Mouse (Mus musculus) right cerebral cortex, postnatal 14 days (tissue): Measurements from ENCODE around the gene Mag.
A peak's percentile ranks its signal among the peaks of the same experiment; 100 is the strongest.
"Not testable (repeated sequence)": the region's sequence is repeated elsewhere in the genome, so short reads cannot be mapped to it uniquely, and the experiment has no call there.

Experiments used
- DNase-seq: peaks from one replicate; pipeline ENCODE4 v3.0.0; 2022

Gene Mag

DNA sequence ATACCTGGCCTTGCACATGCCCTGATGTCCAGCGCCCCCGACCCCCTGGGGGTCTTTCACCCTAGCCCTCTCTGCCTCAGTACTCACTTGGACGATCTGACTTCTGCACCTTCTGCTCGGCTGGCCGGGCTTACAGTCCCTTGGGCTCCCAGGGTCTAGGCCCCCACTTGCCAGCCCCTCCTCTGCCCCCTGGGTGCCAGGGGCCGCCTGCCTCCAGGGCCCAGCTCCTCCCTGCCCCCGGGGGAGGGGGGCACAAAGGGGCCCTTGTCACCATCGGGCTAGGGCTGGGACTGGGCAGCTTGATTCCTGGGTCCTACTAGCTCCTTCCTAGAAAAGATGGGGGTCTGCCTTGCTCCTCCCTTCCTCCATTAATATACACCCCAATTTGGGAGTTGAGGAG lies at the start of gene Mag:
Gene Mag, minus strand, starts transcription at position 142 of the 400 bp plus-strand sequence.
- no peak for DNase-seq

DNA sequence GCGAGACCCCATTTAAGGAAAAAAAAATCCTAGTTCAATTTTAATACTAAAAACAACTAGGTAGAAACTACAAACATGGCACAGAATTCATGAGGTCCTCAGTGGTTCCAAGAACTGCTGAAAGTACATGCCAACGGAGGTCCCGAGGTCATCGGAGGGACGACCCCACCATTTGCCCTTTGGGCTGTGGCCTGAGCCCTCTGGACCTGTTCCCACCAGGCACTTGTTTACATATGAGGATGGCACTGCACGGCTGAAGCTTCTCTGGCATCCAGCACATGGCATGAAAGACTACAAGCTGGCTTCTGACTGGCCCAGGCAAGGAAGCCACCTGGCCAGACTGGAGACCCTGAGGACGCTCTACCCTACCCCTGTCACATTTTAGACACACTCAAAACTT lies 49.7 kb upstream of the Mag start:
- no peak for DNase-seq

DNA sequence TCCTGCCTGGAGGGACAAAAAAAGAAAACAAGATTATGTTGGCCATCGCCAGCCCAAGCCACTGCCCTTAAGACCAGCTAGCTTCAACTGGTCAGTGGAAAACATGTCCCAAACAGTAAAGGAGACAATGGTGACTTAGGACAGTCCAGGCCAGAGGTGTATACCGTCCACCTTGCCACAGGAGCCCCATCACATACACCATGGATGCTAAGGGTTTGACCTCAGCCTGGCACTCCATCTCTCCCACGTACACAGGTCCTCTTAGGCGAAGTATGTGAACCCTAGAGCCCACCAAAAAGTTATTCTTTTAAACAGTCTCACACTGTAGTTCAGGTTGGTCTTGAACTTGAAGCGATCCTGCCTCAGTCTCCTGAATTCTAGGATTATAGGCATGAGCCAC lies 48.2 kb upstream of the Mag start:
- no peak for DNase-seq

DNA sequence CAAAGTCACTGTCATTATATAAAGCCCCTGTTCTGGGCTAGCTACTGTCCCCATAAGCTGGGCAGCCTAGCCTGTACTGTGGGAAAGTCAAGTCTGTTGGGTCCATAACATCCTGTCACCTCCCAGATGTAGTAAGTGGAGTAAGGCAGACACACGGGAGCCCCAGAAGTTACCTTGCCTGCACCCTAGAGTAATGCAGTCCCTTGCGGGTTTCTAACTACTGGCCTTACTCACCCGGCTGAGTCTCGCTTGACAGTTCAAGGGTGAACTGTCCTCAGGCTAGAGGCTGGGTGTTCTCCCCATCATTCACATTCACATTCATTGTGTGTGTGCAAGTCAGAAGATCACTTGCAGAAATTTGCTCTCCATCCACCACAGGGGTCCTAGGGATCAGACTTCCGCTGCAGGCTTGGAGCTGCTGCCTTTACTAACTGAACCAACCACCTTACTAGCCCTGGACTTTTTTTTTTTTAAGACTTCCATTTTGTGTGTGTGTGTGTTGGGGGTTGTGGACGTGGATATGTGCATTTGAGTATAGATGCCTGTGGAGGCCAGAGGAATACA lies 45.2 kb upstream of the Mag start:
- no peak for DNase-seq

DNA sequence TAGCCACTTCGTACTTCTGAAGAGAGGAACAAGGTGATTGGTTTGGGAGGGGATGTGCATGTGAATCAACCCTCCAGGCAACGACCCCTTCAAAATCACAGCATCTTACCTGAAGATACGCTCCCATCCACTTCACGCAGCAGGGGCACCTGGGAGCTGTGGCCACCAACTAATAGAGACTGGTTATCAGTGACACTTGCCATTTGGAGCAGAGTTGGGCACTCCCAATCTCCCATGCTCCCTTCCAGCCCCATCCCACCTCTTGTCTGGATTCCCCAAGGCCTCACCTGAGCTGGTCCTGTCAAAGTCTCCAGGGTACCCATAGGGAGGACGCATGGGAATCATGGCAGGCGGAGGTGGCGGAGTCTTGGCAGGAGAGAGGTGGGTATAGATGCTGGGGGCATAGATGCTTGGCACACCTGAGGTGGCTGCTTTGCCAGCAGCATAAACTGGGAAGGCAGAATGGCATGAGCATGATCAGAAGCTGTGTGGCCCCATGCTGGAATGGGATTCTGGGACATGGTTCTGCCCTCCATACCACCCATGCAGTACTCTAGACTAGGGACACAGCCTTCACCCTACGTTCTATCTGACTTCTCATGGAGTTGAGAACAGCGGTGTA lies 44.3 kb upstream of the Mag start:
- DNase-seq = no peak

DNA sequence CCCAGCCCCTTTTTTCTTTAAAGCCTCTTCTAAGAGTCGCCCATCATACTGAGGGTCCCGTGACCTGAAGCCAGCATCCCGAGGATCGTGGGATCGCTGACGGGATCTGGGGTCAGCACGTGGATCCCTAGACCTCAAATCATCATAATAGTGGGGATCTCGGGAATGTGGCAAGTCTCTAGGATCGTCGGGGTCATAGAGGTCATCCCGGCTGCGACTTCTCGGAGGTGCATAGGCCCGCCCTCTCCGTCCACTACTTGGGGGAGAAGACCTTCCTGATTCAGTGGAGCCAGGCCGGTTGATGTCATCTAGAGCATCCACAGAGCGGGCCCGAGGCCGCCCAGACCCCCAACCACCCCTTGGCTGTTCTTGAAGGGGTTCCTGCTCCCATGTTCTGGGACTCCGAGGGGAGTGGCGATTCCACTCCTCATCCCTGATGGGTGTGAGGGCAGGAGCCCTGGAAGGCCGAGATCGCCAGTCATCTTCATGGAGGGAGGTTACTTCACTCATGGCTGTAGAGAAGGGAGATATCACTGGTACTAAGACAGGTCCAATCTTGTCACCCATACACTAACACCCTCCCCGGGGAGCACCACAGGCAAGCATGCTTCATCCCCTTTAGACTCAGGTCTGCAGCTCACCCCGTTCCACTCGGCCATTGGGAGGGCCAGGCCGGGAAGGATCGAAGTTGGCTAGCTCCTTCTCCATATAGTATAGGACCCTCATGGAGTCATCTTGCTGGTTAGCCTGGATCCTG lies 43.6 kb upstream of the Mag start:
- DNase-seq = no peak

DNA sequence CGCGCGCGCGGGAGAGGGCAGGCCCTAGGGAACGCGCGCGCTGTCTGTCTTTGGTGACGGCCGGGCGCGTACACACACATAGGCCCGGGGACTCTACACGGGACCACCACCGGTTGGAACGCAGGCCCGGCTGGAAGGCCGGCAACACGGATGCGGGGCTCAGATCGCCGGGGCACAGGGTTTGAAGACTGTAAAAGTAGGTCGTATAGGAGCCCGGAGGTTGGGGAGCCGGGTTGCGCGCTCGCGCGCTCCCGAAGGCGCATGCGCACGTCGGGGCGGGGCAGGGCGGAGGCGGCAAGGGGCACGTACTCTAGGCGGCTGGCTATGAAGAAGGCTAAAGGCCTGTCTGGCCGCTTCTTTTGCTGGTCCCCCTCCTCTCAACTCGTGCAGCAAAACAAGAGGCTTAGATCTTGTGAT lies 42.7 kb upstream of the Mag start:
- peak; percentile 83 for DNase-seq

DNA sequence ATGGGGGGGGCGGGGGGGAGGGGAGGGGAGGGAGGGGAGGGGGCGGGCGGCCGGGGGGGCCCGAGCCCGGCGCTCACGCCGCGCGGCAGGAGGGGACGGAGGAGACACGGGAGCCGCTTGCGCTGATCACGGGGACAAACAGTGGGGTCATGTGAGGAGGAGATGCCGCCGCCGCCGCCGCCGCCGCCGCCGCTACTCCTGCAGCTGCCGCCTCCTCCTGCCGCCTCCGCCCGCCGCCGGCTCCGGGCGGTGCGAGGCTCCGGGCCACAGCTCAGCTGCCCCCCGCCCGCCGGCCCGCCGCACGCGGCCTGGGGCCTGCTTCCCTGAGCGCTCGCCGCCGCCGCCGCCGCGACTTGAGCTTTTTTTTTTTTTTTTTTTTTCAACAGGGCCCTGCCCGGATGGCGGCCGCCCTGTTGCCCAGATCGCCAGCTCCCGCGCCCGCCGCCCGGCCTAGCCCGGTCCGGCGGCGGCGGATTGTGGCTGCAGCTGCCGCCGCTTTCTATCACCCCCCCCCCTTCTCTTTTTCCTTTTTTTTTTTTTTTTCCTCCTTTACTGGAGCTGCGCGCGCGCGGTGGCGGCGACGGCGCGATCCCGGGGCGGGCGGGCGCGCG lies 42.2 kb upstream of the Mag start, which contains the start of gene Usf2:
Gene Usf2, minus strand, starts transcription at position 48 of the 611 bp plus-strand sequence.
- peak; percentile 88 for DNase-seq

DNA sequence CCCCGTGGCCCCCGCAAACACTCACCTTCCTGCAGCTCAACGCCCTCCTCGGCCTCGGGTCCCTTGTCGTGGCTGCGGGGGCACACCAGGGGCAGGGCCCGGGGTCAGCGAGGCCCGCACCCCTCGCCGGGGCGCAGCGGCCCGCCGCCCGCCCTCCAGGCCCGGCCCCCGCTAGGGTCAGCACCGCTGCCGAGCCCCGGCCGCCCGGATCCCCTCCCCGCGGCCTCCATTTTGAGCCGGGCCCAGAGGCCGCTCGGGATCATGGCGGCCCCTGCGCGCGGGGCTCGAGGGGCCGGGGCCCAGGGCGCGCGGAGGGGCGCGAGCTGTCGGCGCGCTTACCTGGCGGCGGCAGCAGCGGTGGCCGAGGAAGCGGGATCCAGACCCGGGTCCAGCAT lies 41.7 kb upstream of the Mag start:
- no peak for DNase-seq

DNA sequence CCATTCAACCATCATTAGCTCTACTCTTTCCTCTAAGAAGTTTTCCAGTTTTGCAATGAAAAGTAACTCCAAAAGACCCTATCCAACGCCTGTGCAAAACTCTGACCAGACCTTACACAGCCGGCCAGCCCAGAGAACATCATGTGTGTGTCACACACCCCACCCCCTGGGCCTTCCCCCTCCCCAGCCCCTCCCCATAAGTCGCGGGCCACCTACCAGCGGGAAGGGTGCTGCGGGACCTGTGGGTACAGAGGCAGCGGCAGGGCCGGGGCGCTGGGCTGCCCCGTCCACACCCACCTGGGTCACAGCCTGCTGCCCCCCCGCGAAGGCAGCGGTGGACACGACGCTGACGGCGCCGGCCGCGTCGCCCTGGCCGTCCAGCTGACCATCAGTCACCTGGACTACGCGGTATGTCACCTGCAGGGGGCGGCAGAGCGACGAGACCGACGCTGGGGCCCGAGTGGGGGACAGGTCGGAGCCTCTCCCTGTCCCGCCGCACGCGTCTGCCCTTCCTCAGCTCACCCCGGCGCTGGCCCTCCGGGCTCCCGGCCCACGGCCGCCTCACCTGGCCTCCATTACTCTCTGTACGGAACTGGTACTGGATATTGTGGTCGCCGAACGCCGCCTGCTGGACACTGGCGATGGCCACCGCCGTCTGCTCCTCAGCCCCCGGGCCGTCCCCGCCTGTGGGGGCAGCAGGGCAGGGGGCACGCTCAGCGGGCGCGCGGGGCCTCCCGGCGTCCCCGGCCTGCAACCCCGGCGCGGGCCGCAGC lies 41.1 kb upstream of the Mag start:
- DNase-seq = peak; percentile 83

DNA sequence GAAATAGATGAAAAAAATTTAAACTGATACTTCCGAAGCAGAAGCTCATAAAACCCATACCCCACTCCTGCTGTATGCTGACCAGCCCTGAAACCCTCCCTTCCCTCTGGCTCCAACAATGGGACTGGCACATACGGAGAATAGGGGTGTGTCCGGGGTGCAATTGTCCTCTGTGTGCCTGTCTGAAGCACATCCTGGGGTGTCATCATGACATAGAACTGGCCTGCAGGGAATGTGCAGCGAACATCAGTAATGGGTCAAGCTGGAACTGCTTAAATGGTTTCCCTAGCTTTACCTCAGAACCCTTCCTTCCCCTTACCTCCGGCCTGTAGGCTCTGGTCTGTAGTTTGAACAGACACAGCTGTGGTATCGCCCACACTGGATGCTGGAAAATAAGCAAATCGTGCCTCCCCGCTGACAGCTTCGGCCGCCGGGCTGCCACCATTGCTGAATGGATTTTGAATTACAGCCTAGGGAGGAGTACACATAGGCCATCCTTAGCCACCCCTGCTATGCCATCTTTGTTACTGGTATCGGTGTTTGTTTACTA lies 40.4 kb upstream of the Mag start:
- no peak for DNase-seq

DNA sequence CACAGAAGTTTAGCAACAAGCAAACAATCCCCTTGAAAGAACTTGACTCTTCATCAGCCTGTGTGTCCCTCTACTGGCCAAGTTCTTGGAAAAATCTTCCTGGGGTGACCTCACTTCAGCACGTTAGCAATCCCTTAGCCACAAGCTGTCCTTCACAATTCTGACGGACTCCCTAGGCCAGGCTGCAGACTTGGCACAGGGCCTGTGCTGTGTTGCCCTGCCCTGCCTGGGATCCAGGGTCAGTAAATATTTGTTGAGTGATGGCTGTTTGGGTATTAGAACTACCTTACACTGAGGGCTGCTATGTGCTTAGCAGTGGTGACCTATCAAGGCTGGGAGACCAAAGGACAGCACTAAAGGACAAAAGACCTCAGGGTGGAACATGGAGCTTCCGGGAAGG lies 39.4 kb upstream of the Mag start:
- no peak for DNase-seq

DNA sequence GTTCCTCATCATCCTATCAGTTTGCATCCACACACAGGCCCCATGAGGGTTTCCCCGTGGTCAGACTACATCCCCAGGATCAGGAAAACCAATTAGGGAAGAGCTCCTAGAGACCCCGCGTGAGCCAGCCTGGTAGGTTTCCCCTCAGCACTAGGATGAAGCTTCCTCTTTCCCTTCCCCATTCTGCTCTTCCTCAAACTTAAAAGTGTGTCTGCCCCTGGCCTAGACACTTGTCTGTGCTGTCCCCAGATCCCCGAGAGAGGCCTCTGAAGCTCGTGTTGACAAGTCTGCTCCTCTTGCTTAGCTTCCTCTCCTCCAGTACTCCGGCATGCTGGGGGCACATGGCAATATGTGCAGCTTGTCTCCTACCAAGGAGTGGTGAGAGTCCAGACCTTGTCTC lies 38.8 kb upstream of the Mag start:
- no peak for DNase-seq

DNA sequence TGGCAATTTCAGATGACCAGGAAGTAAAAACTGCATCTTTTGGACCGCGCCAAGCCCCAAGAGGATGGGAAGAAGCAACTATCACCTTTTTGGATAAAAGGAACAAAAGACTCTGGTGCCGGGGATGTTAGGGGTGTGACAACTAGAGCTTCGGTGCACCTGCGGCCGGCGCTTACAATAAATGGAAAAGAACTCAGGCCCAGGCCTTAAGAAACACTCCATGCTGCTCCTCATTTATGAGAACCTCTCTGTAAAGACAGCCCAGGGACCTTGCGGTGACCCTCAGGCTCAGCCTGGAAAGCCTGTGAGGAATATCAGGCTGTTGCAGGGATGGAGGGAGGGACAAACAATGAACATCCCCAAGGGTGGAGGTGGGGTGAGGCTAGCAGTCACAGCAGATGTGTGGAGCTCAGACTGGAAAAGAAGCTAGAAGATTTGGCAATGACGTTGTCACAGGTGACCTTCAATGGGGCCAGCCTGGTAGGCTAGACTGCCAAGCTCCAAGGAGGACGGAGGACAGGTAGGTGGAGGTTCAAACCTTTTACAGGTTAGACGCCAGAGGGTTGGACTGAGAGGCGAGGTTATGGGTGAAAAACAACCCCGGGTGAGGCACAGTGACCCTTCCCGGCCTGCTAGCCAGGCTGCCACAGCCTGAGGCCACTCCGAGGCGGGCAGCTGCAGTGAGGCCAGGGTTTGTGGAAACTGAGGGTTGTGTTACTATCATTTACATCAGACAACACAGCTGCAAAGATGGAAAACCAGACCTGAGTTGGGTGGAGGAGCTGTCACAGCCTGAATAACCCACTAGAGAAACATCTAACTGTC lies 38.0 kb upstream of the Mag start:
- DNase-seq = no peak

DNA sequence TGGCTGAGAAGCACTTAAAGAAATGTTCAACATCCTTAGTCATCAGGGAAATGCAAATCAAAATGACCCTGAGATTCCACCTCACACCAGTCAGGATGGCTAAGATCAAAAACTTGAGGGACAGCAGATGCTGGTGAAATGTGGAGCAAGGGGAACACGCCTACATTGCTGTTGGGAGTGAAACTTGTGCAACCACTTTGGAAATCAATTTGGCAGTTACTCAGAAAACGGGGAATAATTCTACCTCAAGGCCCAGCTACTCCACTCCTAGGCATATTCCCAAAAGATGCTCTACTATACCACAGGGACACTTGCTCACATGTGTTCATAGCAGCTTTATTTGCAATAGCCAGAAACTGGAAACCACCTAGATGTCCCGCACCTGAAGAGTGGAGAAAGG lies 35.2 kb upstream of the Mag start:
- DNase-seq = not testable (repeated sequence)

DNA sequence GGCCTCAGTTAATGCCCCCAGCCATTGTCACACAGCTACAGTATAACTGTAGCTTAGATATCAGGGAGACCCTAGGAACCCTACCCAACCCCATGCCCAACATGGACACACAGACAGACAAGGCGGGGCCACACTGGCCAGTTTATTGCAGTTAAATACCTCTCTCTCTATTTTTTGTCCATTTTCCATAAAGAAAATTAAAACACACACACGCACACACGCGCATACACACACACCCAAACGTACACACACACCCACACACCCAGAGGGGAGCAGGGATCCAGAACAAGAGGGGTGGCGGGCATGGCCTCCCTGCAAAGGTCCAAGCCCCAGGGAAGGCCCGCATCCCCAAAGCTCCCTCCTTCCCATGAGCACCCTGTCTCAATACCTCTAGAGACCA lies 31.2 kb upstream of the Mag start:
- DNase-seq = no peak

DNA sequence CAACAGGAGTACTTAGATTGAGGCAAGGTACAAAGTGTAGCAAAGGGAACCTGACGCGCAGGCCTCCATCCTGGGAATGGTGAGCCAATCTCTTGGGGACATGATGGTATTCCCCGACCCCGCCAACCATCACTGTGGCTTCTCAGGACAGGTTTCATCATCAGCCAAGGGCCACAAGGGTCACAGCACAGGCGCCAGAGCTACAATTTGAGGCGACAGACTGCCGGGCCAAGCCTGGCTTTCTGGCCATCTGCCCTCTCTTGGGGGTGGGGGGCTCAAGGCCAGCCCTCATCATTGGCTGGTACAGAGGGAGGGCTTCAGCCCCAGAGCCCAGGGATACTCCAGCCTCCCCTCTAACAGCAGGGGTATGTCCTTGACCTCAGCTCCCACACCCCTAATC lies 30.8 kb upstream of the Mag start:
- not testable (repeated sequence) for DNase-seq

DNA sequence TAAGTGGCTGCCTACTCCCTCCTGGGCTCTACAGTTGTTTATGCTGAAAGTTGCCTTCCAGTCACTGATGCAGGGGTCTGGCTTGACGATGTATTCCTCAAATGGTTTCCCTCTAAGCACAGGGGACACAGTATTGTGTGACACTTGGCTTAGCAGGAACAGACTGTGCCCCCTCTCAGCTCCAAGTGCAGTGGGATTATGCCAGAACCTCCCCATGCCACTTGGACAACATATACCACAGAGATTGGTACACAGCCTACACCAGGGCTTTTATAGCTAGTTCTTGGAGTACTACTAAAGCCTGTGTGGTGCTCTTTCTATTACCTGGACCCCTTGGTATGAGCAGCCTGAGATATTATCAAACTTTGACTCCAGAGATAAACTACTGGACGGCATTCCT lies 30.0 kb upstream of the Mag start:
- DNase-seq = not testable (repeated sequence)

DNA sequence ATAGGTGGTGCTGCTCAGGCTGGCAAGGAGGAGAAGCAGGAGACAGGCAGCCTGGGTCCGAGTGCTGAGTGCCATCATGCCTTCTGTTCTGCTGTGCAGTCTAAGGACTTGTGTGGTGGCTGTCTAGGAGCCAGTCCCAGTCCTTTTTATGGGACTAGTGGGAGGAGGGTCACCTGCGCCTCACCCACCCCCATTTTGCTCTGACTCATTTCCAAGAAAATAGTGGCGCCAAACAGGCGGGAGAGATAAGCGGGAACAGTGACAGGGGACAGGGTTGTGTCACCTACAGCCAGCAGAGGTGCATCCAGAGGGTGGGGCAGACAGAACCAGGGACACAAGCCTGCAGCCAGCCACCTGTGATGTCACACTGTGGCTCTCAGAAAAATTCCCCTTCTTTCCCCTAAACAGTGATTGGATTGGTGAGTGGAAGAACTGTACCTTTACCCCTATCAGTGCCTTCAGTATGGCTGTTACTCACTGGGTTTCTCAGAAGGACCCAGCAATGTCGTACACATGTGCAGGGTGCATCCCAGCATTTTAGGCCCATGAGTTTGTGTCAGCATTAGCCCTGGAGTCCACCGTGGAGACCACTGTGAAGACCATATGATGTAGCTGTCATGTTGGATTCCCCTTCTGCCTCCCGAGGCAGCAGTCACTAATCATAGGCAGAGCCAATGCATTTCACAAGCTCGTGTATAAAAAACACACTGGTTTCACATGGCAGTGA lies 29.4 kb upstream of the Mag start, which contains the start of gene Hamp:
Gene Hamp, minus strand, starts transcription at position 124 of the 727 bp plus-strand sequence.
- DNase-seq = no peak

DNA sequence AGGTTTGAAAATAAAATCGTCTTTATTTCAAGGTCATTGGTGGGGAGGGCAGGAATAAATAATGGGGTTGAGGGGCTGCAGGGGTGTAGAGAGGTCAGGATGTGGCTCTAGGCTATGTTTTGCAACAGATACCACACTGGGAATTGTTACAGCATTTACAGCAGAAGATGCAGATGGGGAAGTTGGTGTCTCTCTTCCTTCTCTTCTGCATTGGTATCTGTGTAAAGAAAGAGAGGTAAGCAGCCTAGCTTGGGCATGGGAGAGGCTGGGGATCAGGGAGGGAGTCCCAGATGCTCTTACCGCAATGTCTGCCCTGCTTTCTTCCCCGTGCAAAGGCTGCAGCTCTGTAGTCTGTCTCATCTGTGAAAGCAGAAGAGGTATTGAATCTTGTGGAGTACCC lies 27.7 kb upstream of the Mag start:
- not testable (repeated sequence) for DNase-seq

DNA sequence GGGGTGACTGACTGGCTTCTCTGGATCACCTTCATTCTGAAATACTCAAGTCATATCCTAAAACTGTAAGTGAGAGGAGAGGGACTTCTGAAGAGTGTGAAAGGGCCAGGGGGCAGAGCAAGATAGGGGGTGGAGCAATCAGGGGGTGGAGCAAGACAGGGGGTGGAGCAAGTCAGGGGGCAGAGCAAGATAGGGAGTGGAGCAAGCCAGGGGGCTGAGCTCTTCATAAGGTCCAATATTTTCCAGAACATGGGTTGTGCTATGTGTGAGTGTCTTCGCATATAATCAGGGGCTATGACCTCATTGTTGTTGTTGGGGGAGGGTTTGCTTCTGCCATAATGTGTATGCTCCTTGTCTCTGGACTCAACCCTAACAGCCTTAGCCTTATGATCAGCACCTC lies 25.4 kb upstream of the Mag start:
- DNase-seq = not testable (repeated sequence)
